Mouse (Mus musculus): ENCODE measurements around the gene Col23a1.
"Not testable (repeated sequence)": the region's sequence is repeated elsewhere in the genome, so short reads cannot be mapped to it uniquely, and the experiment has no call there.

The Col23a1 gene

GRCm38 (mm10) chr11:51609940-51610339 lies 320.2 kb downstream of the Col23a1 start:
- not testable (repeated sequence) for DNase-seq (ENCODE audit: extremely low spot score, low read depth, low spot score)

GRCm38 (mm10) chr11:51614256-51614655 lies 324.5 kb downstream of the Col23a1 start:
- DNase-seq (ENCODE audit: extremely low spot score, low read depth, low spot score), result no peak

GRCm38 (mm10) chr11:51615129-51615528 lies 325.4 kb downstream of the Col23a1 start:
- DNase-seq (ENCODE audit: extremely low spot score, low read depth, low spot score), result no peak

GRCm38 (mm10) chr11:51615601-51616000 lies 325.9 kb downstream of the Col23a1 start:
- no peak for DNase-seq (ENCODE audit: extremely low spot score, low read depth, low spot score)

- not testable (repeated sequence) for DNase-seq (ENCODE audit: extremely low spot score, low read depth, low spot score)
Observed at GRCm38 (mm10) chr11:51616113-51616512, 326.4 kb downstream of the Col23a1 start.

- no peak for DNase-seq (ENCODE audit: extremely low spot score, low read depth, low spot score)
Observed at GRCm38 (mm10) chr11:51617693-51618092, 328.0 kb downstream of the Col23a1 start.

GRCm38 (mm10) chr11:51618894-51619408 lies 329.2 kb downstream of the Col23a1 start:
- DNase-seq (ENCODE audit: extremely low spot score, low read depth, low spot score), result no peak

- DNase-seq (ENCODE audit: extremely low spot score, low read depth, low spot score), result peak; percentile 93
Observed at GRCm38 (mm10) chr11:51619409-51620060, 329.8 kb downstream of the Col23a1 start, which contains the start of gene Nhp2. Gene Nhp2, plus strand, starts transcription at chr11:51619735.

GRCm38 (mm10) chr11:51620084-51620483 lies 330.4 kb downstream of the Col23a1 start:
- DNase-seq (ENCODE audit: extremely low spot score, low read depth, low spot score), result no peak

GRCm38 (mm10) chr11:51621776-51622175 lies 332.1 kb downstream of the Col23a1 start:
- no peak for DNase-seq (ENCODE audit: extremely low spot score, low read depth, low spot score)

GRCm38 (mm10) chr11:51622971-51623491 lies 333.3 kb downstream of the Col23a1 start:
- DNase-seq (ENCODE audit: extremely low spot score, low read depth, low spot score), result no peak

- DNase-seq (ENCODE audit: extremely low spot score, low read depth, low spot score), result no peak
Observed at GRCm38 (mm10) chr11:51625187-51625820, 335.6 kb downstream of the Col23a1 start.

GRCm38 (mm10) chr11:51627425-51627824 lies 337.7 kb downstream of the Col23a1 start:
- DNase-seq (ENCODE audit: extremely low spot score, low read depth, low spot score), result no peak

GRCm38 (mm10) chr11:51627907-51628306 lies 338.2 kb downstream of the Col23a1 start:
- no peak for DNase-seq (ENCODE audit: extremely low spot score, low read depth, low spot score)

GRCm38 (mm10) chr11:51629651-51630314 lies 340.1 kb downstream of the Col23a1 start:
- no peak for DNase-seq (ENCODE audit: extremely low spot score, low read depth, low spot score)

GRCm38 (mm10) chr11:51632130-51632753 lies 342.5 kb downstream of the Col23a1 start:
- no peak for DNase-seq (ENCODE audit: extremely low spot score, low read depth, low spot score)

- not testable (repeated sequence) for DNase-seq (ENCODE audit: extremely low spot score, low read depth, low spot score)
Observed at GRCm38 (mm10) chr11:51633200-51633599, 343.5 kb downstream of the Col23a1 start.

Measured in hindlimb bud, embryonic 11.5 days (tissue).